Mouse (Mus musculus) heart, postnatal 25 days (tissue): Measurements from ENCODE around the gene Pigt. TPM values are rescaled to one million over a fixed set of nuclear protein-coding genes. Genes with fewer than 3 reads are reported as not detected.

Source experiments
- DNase-seq: peaks from one replicate; pipeline ENCODE4 v3.0.0; 2022; ENCODE audit warnings: low spot score
- intact Hi-C: fragments of 180-260 bp; cut with DNase I; formaldehyde crosslinking; loops from one replicate; pipeline ENCODE4 v1.15.1; 2025
- total RNA-seq, 2 experiments: library from RNA; stranded (reverse); gene quantifications; 2 replicates each; pipeline ENCODE4 v1.2.3; 2021

Pigt gene
- total RNA-seq, 2 experiments from 2014 or later: 34.7 to 34.8 TPM

- intact Hi-C loops: no loop called here
- no peak for DNase-seq
These were observed 54.2 kb downstream of the Pigt start for GRCm38 (mm10) chr2:164551502-164551901.

Other genes starting within 250 kb of the Pigt start
- not detected for gene Svs3b, start 240.9 kb upstream of the Pigt start, total RNA-seq
- gene Svs4, start 219.1 kb upstream of the Pigt start, total RNA-seq: not detected
- not detected for gene Svs3a, start 208.3 kb upstream of the Pigt start, total RNA-seq
- not detected for gene Svs6, start 180.8 kb upstream of the Pigt start, total RNA-seq
- not detected for gene Svs5, start 164.8 kb upstream of the Pigt start, total RNA-seq
- gene Slpi, start 108.4 kb upstream of the Pigt start, total RNA-seq: 1 to 10 TPM; 3.1 to 7.2 TPM
- gene Rbpjl, start 94.4 kb upstream of the Pigt start, total RNA-seq: not detected
- under 1 TPM; 0.42 to 0.52 TPM for gene Matn4, start 92.4 kb upstream of the Pigt start, total RNA-seq
- 10 to 100 TPM; 19.7 to 22.4 TPM for gene Sdc4, start 53.6 kb upstream of the Pigt start, total RNA-seq
- gene Sys1, start 40.6 kb upstream of the Pigt start, total RNA-seq: 10 to 100 TPM; 22.2 to 26.8 TPM
- 1 to 10 TPM; 1.4 to 2.5 TPM for gene Gm20458, start 36.6 kb upstream of the Pigt start, total RNA-seq
- gene Trp53tg5, start 23.8 kb upstream of the Pigt start, total RNA-seq: not detected
- 10 to 100 TPM; 14.4 to 21.9 TPM for gene Dbndd2, start 11.4 kb upstream of the Pigt start, total RNA-seq
- gene Wfdc2, start 64.9 kb downstream of the Pigt start, total RNA-seq: under 1 TPM; 0.78 to 0.83 TPM
- not detected for gene Spint3, start 75.9 kb downstream of the Pigt start, total RNA-seq
- gene Wfdc6a, start 87.9 kb downstream of the Pigt start, total RNA-seq: under 1 TPM in 1 of 2 experiments, not detected in 1; 0.34 TPM
- not detected for gene Eppin, start 96.1 kb downstream of the Pigt start, total RNA-seq
- not detected for gene Wfdc6b, start 116.0 kb downstream of the Pigt start, total RNA-seq
- not detected for gene Wfdc8, start 116.1 kb downstream of the Pigt start, total RNA-seq
- not detected for gene Wfdc16, start 141.3 kb downstream of the Pigt start, total RNA-seq
- gene Wfdc10, start 158.5 kb downstream of the Pigt start, total RNA-seq: not detected
- not detected for gene Wfdc9, start 159.1 kb downstream of the Pigt start, total RNA-seq
- not detected for gene Wfdc11, start 176.6 kb downstream of the Pigt start, total RNA-seq
- not detected for gene Wfdc13, start 187.6 kb downstream of the Pigt start, total RNA-seq
- not detected for gene Spint4, start 201.0 kb downstream of the Pigt start, total RNA-seq
- not detected for gene Spint5, start 217.8 kb downstream of the Pigt start, total RNA-seq
- under 1 TPM; 0.28 to 0.29 TPM for gene Wfdc3, start 248.4 kb downstream of the Pigt start, total RNA-seq
- gene Dnttip1, start 248.5 kb downstream of the Pigt start, total RNA-seq: 10 to 100 TPM; 24.4 to 25.8 TPM